Mouse (Mus musculus): ENCODE results near the gene Timp4. TPM values are rescaled to one million over a fixed set of nuclear protein-coding genes. Genes with fewer than 3 reads are reported as not detected.

Timp4 gene
- polyA plus RNA-seq, 1 experiment from 2014 or later: 32.1 TPM

DNA sequence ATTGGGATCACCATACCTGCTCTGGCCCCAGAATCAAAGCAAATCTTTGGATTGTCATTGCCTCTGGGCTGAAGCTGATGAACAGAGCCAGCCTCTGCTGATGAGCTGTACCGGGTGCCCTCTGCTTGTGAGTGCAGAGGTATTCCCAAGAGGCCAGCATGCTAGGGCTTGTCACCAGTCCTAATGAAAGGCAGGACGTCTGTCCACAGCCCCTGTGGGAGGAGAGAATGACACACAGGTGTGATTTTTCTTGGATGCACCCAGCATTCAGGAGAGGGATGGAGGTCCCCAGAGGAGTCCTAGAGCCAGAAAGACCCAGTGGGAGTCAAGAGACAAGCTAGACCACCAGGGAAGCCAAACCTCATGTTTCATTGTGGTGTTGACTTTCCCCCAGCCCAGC is 27.6 kb upstream of the Timp4 start:
- no peaks in the 10 kb centered on the region for H3K36me3 ChIP-seq (ENCODE audit: control insufficient read depth, insufficient read depth, low read length)
- H3K27ac ChIP-seq (ENCODE audit: low read depth, low read length): no peak overlapping the region
- 76% methylated on average over 2 of the region's 2 CpGs for WGBS
- ATAC-seq (ENCODE audit: low read depth): no peak
- no peak overlapping the region for H3K9ac ChIP-seq (replicated peaks; ENCODE audit: low read depth, low read length)
- H3K4me1 ChIP-seq (ENCODE audit: control insufficient read depth, insufficient read depth, low read length): no peaks in the 10 kb centered on the region
- no peaks in the 10 kb centered on the region for H3K27me3 ChIP-seq (ENCODE audit: control insufficient read depth, insufficient read depth, low read length)
- H3K4me3 ChIP-seq (ENCODE audit: low read depth, low read length): no peak overlapping the region
- no peak overlapping the region for H3K4me2 ChIP-seq (ENCODE audit: low read depth, low read length)
- H3K9me3 ChIP-seq (ENCODE audit: control insufficient read depth, low read length): no peaks in the 10 kb centered on the region

DNA sequence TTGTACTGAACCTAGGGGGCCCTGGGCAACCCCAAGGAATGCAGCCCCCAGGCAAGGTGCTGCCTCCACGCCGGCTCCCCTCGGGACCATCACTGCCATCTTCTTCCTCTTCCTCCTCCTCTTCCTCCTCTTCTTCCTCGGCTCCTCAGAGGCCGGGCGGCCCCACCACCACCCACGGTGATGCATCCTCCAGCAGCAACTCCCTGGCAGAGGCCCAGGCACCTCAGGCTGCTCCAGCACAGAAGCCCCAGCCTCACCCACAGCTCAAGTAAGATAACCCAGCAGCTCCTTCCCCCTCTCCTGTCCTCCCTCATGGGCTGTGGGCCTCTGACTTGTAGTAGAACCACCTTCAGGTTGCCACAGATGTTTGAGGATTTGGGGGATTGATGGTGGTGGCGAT is 26.1 kb upstream of the Timp4 start:
- H3K9me3 ChIP-seq (ENCODE audit: control insufficient read depth, low read length): no peaks in the 10 kb centered on the region
- no peak overlapping the region for H3K9ac ChIP-seq (replicated peaks; ENCODE audit: low read depth, low read length)
- H3K4me2 ChIP-seq (ENCODE audit: low read depth, low read length): no peak overlapping the region
- no peak for ATAC-seq (ENCODE audit: low read depth)
- no peak overlapping the region for H3K27ac ChIP-seq (ENCODE audit: low read depth, low read length)
- H3K36me3 ChIP-seq (ENCODE audit: control insufficient read depth, insufficient read depth, low read length): no peaks in the 10 kb centered on the region
- H3K27me3 ChIP-seq (ENCODE audit: control insufficient read depth, insufficient read depth, low read length): no peaks in the 10 kb centered on the region
- no peaks in the 10 kb centered on the region for H3K4me1 ChIP-seq (ENCODE audit: control insufficient read depth, insufficient read depth, low read length)
- 81% methylated on average over 8 of the region's 8 CpGs for WGBS
- no peak overlapping the region for H3K4me3 ChIP-seq (ENCODE audit: low read depth, low read length)

DNA sequence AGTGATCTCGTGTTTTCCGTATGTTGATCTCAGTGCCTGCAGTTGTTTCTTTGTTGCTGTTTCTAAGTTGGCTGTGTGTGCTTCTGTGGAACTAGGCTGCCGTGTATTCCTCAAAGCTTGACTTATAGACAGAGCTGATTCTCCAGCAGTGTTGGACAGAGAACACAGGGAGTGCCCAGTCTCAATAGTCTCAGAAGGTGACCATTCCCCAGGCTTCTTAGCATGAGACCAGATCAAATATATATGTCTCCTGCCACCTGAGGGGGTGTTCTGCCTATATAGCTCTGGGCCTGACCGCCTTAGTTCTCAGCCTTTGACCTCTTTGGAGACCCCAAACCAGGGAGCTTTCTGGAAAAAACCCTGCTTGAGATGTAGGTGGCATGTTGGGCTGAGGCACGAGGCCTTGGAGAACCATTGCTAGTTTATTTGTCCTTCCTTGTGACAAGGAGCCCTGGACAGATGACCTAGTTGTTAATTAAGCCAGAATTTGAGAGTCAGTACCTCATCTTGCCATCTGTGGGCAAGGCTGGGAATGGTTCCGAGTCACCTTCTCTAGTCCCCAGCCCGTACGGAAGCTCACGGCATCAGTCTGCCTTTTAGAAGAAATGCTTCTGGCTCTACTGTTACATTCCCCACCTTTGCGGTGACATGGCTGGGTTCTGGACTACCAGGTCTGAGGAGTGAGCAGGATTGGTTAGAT is 23.3 kb upstream of the Timp4 start:
- H3K9me3 ChIP-seq (ENCODE audit: control insufficient read depth, low read length): no peaks in the 10 kb centered on the region
- H3K4me3 ChIP-seq (ENCODE audit: low read depth, low read length): no peak overlapping the region
- no peak overlapping the region for H3K9ac ChIP-seq (replicated peaks; ENCODE audit: low read depth, low read length)
- no peak overlapping the region for H3K4me2 ChIP-seq (ENCODE audit: low read depth, low read length)
- no peaks in the 10 kb centered on the region for H3K4me1 ChIP-seq (ENCODE audit: control insufficient read depth, insufficient read depth, low read length)
- WGBS: 85% methylated on average over 10 of the region's 10 CpGs
- no peak for ATAC-seq (ENCODE audit: low read depth)
- H3K27ac ChIP-seq (ENCODE audit: low read depth, low read length): no peak overlapping the region
- H3K36me3 ChIP-seq (ENCODE audit: control insufficient read depth, insufficient read depth, low read length): no peaks in the 10 kb centered on the region
- no peaks in the 10 kb centered on the region for H3K27me3 ChIP-seq (ENCODE audit: control insufficient read depth, insufficient read depth, low read length)

DNA sequence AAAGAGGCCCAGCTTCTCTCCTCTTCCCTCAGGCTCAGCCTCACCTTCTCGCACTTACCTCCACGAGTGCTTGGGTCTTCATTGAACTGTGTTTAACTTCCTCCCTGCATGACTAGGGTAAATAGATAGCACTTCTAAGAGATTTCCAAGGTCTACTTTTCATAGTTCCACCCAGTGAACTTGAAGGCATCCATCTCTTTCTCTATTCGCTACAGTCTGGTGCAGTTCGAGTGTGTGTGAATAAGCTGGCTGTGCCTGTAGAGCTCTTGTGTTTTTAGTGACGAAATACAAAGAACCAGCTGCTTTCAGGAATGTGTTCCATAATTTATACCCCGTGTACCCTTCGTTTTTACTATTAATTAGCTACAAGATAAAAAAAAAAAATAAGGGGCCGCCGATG is 22.7 kb upstream of the Timp4 start:
- WGBS: 61% methylated on average over 9 of the region's 9 CpGs
- Histone ChIP-seq H3K36me3 (ENCODE audit: control insufficient read depth, insufficient read depth, low read length) (no peaks in the 10 kb centered on the region), H3K4me3 (ENCODE audit: low read depth, low read length) (no peak overlapping the region), H3K9ac (replicated peaks; ENCODE audit: low read depth, low read length) (no peak overlapping the region), H3K9me3 (ENCODE audit: control insufficient read depth, low read length) (no peaks in the 10 kb centered on the region), H3K4me2 (ENCODE audit: low read depth, low read length) (no peak overlapping the region), H3K27ac (ENCODE audit: low read depth, low read length) (no peak overlapping the region), H3K4me1 (ENCODE audit: control insufficient read depth, insufficient read depth, low read length) (no peaks in the 10 kb centered on the region), H3K27me3 (ENCODE audit: control insufficient read depth, insufficient read depth, low read length) (no peaks in the 10 kb centered on the region)
- no peak for ATAC-seq (ENCODE audit: low read depth)

DNA sequence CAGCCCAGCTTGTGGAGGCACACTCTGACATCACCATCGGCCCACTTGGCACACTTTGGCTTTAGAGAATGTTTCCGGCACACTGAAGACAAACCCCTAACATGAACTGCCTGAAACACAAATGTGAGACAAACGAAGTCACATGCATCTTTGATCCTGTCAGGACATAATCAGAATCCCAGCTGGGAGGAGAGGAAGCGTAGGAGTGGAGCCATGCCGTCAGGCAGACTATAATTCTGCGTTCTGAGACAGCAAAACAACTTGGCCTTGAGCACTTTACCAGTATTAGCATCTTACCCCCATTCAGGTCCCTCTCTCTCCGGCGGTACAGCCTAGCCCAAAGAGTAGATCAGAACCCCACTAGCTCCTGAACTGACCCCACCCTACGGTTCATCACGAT is 21.3 kb upstream of the Timp4 start:
- H3K9me3 ChIP-seq (ENCODE audit: control insufficient read depth, low read length): no peaks in the 10 kb centered on the region
- no peaks in the 10 kb centered on the region for H3K4me1 ChIP-seq (ENCODE audit: control insufficient read depth, insufficient read depth, low read length)
- H3K9ac ChIP-seq (replicated peaks; ENCODE audit: low read depth, low read length): no peak overlapping the region
- no peak overlapping the region for H3K27ac ChIP-seq (ENCODE audit: low read depth, low read length)
- WGBS: 81% methylated on average over 10 of the region's 10 CpGs
- H3K27me3 ChIP-seq (ENCODE audit: control insufficient read depth, insufficient read depth, low read length): no peaks in the 10 kb centered on the region
- ATAC-seq (ENCODE audit: low read depth): no peak
- H3K36me3 ChIP-seq (ENCODE audit: control insufficient read depth, insufficient read depth, low read length): no peaks in the 10 kb centered on the region
- no peak overlapping the region for H3K4me2 ChIP-seq (ENCODE audit: low read depth, low read length)
- H3K4me3 ChIP-seq (ENCODE audit: low read depth, low read length): no peak overlapping the region

DNA sequence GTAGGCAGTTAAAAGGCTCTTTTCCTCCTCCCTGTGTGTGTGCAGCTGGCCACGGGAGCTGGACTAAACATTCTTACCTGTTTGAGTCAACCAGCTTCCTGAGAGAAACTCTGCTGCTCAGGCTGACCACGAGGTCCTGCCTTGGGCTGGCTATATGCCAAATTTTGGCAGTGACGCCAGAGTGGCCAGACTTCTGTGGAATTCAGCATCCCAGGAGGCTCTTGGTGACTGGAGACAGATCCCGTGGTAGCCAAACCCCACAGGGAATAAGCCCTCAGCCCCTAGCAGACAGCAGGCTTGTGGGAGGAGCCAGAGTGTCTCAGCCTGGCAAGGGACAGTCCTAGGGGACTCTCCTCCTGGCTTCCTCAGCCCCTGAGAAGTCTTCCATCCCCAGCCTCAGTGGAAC is 19.9 kb upstream of the Timp4 start:
- ATAC-seq (ENCODE audit: low read depth): no peak
- Histone ChIP-seq H3K27ac (ENCODE audit: low read depth, low read length) (no peak overlapping the region), H3K9ac (replicated peaks; ENCODE audit: low read depth, low read length) (no peak overlapping the region), H3K4me2 (ENCODE audit: low read depth, low read length) (no peak overlapping the region), H3K4me3 (ENCODE audit: low read depth, low read length) (no peak overlapping the region), H3K9me3 (ENCODE audit: control insufficient read depth, low read length) (no peaks in the 10 kb centered on the region), H3K27me3 (ENCODE audit: control insufficient read depth, insufficient read depth, low read length) (no peaks in the 10 kb centered on the region), H3K36me3 (ENCODE audit: control insufficient read depth, insufficient read depth, low read length) (no peaks in the 10 kb centered on the region), H3K4me1 (ENCODE audit: control insufficient read depth, insufficient read depth, low read length) (no peaks in the 10 kb centered on the region)
- 21% methylated on average over 4 of the region's 4 CpGs for WGBS

DNA sequence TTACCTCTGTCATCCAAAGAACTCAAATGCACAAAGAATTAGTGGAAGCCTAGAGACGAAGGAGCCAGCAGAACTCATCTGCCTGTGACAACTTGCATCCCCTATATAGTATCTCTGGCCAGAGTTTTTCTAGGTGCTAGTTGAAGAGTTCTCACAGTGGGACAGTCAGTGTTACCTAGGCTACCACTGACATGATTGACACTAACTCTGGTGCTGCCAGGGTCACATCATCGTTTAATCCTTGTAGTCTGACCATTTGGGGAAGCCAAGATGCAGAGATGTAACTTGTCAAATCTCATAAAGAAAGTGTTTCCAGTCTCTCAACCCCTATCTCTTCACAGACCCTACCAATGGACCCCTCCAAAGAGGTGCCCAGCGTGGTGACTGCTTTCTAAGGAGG is 19.3 kb upstream of the Timp4 start:
- Histone ChIP-seq H3K9me3 (ENCODE audit: control insufficient read depth, low read length) (no peaks in the 10 kb centered on the region), H3K36me3 (ENCODE audit: control insufficient read depth, insufficient read depth, low read length) (no peaks in the 10 kb centered on the region), H3K9ac (replicated peaks; ENCODE audit: low read depth, low read length) (no peak overlapping the region), H3K27me3 (ENCODE audit: control insufficient read depth, insufficient read depth, low read length) (no peaks in the 10 kb centered on the region), H3K4me2 (ENCODE audit: low read depth, low read length) (no peak overlapping the region), H3K4me3 (ENCODE audit: low read depth, low read length) (no peak overlapping the region), H3K27ac (ENCODE audit: low read depth, low read length) (no peak overlapping the region), H3K4me1 (ENCODE audit: control insufficient read depth, insufficient read depth, low read length) (no peaks in the 10 kb centered on the region)
- ATAC-seq (ENCODE audit: low read depth): no peak
- WGBS: 78% methylated on average over 3 of the region's 3 CpGs

DNA sequence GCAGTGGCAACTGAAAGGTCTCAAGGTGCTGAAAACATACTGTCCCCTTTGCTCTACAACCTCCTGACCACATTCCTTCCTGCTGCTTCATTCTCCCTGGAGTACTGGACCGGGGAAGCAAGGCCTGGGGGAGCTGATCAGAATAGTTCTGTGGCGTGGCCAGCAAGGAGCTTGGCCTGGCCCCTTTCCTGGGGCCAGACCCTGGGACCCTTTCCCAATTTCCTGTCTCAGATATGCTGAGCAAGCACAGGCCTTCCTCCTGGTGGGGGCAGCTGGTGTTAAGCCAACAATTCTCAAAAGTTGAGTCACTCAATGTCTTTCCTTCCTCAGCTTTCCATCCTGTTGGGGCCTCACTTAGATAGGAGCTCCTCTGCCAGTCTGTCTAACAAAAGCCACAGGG is 18.1 kb upstream of the Timp4 start:
- Histone ChIP-seq H3K9ac (replicated peaks; ENCODE audit: low read depth, low read length) (no peak overlapping the region), H3K27me3 (ENCODE audit: control insufficient read depth, insufficient read depth, low read length) (no peaks in the 10 kb centered on the region), H3K4me1 (ENCODE audit: control insufficient read depth, insufficient read depth, low read length) (no peaks in the 10 kb centered on the region), H3K4me2 (ENCODE audit: low read depth, low read length) (no peak overlapping the region), H3K27ac (ENCODE audit: low read depth, low read length) (no peak overlapping the region), H3K4me3 (ENCODE audit: low read depth, low read length) (no peak overlapping the region), H3K36me3 (ENCODE audit: control insufficient read depth, insufficient read depth, low read length) (no peaks in the 10 kb centered on the region), H3K9me3 (ENCODE audit: control insufficient read depth, low read length) (no peaks in the 10 kb centered on the region)
- ATAC-seq (ENCODE audit: low read depth): no peak
- 60% methylated on average over 2 of the region's 2 CpGs for WGBS

DNA sequence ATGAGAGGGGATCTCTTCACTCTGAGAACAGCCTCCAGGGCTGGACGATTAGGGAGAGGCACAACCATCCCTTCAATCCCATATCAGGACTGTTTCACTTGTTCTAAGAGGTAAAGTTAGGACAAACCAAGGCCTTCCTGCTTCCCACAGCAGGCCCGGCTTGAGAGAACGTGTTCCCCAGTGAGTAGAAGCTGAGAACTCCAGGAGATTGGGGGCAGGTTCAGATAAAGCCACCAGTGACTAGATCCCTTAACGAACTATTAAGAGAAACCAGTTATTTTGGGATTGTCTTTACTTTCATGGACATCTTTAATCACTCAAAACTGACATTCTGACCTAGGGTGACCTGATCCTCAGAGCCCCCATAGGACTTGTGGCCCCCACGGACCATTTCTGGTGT is 17.6 kb upstream of the Timp4 start:
- no peak for ATAC-seq (ENCODE audit: low read depth)
- no peaks in the 10 kb centered on the region for H3K36me3 ChIP-seq (ENCODE audit: control insufficient read depth, insufficient read depth, low read length)
- no peaks in the 10 kb centered on the region for H3K27me3 ChIP-seq (ENCODE audit: control insufficient read depth, insufficient read depth, low read length)
- 78% methylated on average over 5 of the region's 5 CpGs for WGBS
- no peak overlapping the region for H3K9ac ChIP-seq (replicated peaks; ENCODE audit: low read depth, low read length)
- H3K9me3 ChIP-seq (ENCODE audit: control insufficient read depth, low read length): no peaks in the 10 kb centered on the region
- H3K4me1 ChIP-seq (ENCODE audit: control insufficient read depth, insufficient read depth, low read length): no peaks in the 10 kb centered on the region
- H3K4me2 ChIP-seq (ENCODE audit: low read depth, low read length): no peak overlapping the region
- no peak overlapping the region for H3K27ac ChIP-seq (ENCODE audit: low read depth, low read length)
- no peak overlapping the region for H3K4me3 ChIP-seq (ENCODE audit: low read depth, low read length)

All from neural tube, embryonic 14.5 days (tissue).